10 mouse cellular contexts compared by ENCODE assay signal in genomic region chr11:120519738-120520137, GRCm38 (mm10). TPM values are rescaled to one million over a fixed set of nuclear protein-coding genes. Genes with fewer than 3 reads are reported as not detected.
DNase-seq lines count a peak whose midpoint lies in the region; ATAC-seq and TF ChIP-seq lines count a peak whose summit lies in the region.
"Had no signal": no experiment of that assay in that cellular context is flagged by ENCODE, and none has a peak within 500 bp of the region (broad histone marks: within the 10 kb centered on the region; RNA-seq: fewer than 3 reads in every experiment).

No protein-coding gene starts in this region.

- H3K36me3 ChIP-seq in heart, embryonic 11.5 days (ENCODE audit: control insufficient read depth, insufficient read depth, low read length): no peaks in the 10 kb centered on the region
- H3K36me3 ChIP-seq in limb, embryonic 14.5 days (ENCODE audit: control insufficient read depth, insufficient read depth, low read length): no peaks in the 10 kb centered on the region
- H3K36me3 ChIP-seq: embryonic facial prominence, embryonic 13.5 days had no signal

- H3K4me2 ChIP-seq in heart, embryonic 11.5 days: peak overlapping the region; percentile 9; the same call in 1 of the 2 replicates
- H3K4me2 ChIP-seq in limb, embryonic 14.5 days (replicated peaks; ENCODE audit: low read depth, low read length, severe bottlenecking): no peak overlapping the region
- H3K4me2 ChIP-seq: embryonic facial prominence, embryonic 13.5 days had no signal

- H3K9ac ChIP-seq in heart, embryonic 11.5 days (ENCODE audit: low read depth, low read length): 0 out of 2 replicates have a peak overlapping the region, but pooled peaks have one; percentile 1
- H3K9ac ChIP-seq in limb, embryonic 14.5 days (ENCODE audit: low read depth, low read length, severe bottlenecking): peak overlapping the region; percentile 5; the same call in 1 of the 2 replicates
- H3K9ac ChIP-seq: embryonic facial prominence, embryonic 13.5 days had no signal

- intact Hi-C loops in left cerebral cortex, postnatal 25 days (cut with DNase I): loop anchor here (2.0 kb wide), 3 partner anchors 45 to 61 kb away; partner anchors contain the start of genes Arhgdia and P4hb

- 38% methylated on average over 9 of the region's 9 CpGs for WGBS in heart, embryonic 11.5 days (ENCODE audit: insufficient replicate concordance)
- 28% methylated on average over 9 of the region's 9 CpGs for WGBS in limb, embryonic 14.5 days

- H3K9me3 ChIP-seq in heart, embryonic 11.5 days (replicated peaks; ENCODE audit: control insufficient read depth, low read length): no peaks in the 10 kb centered on the region
- no peaks in the 10 kb centered on the region for H3K9me3 ChIP-seq in limb, embryonic 14.5 days (ENCODE audit: control insufficient read depth, low read length)
- H3K9me3 ChIP-seq: embryonic facial prominence, embryonic 13.5 days had no signal

- ATAC-seq in heart, embryonic 11.5 days (replicated peaks; ENCODE audit: insufficient number of reproducible peaks, low FRiP score, low TSS enrichment): 0 out of 2 replicates have a peak, but pooled peaks have one; percentile 36
- ATAC-seq in limb, embryonic 14.5 days (ENCODE audit: low FRiP score, low read depth): 0 out of 2 replicates have a peak, but pooled peaks have one; percentile 23

- H3K4me3 ChIP-seq in heart, embryonic 11.5 days (ENCODE audit: low read depth, low read length): no peak overlapping the region
- H3K4me3 ChIP-seq in limb, embryonic 14.5 days (replicated peaks; ENCODE audit: low read length): no peak overlapping the region
- H3K4me3 ChIP-seq: embryonic facial prominence, embryonic 13.5 days had no signal

- H3K4me1 ChIP-seq in heart, embryonic 11.5 days (ENCODE audit: control insufficient read depth, insufficient read depth, low read length): no peaks in the 10 kb centered on the region; the same call in 1 of the 2 replicates
- H3K4me1 ChIP-seq in limb, embryonic 14.5 days (ENCODE audit: control insufficient read depth, insufficient read depth, low read length): 0 out of 2 replicates have a peak, but pooled peaks cover 4% of the 10 kb centered on the region

- H3K27ac ChIP-seq in heart, embryonic 11.5 days (ENCODE audit: low read depth, low read length): peak overlapping the region; percentile 3; the same call in 1 of the 2 replicates
- H3K27ac ChIP-seq in limb, embryonic 14.5 days (replicated peaks; ENCODE audit: low read depth, low read length): no peak overlapping the region
- H3K27ac ChIP-seq: embryonic facial prominence, embryonic 13.5 days had no signal

- H3K27me3 ChIP-seq in heart, embryonic 11.5 days (ENCODE audit: control insufficient read depth, insufficient read depth, low read length): peaks cover 2% of the 10 kb centered on the region; the same call in 1 of the 2 replicates
- H3K27me3 ChIP-seq in limb, embryonic 14.5 days (ENCODE audit: control insufficient read depth, insufficient read depth, low read length): no peaks in the 10 kb centered on the region
- H3K27me3 ChIP-seq: embryonic facial prominence, embryonic 13.5 days had no signal

- peak; percentile 58 for DNase-seq in adrenal gland, postnatal 10 days
- DNase-seq in adrenal gland, adult 8-10 months: no peak
- DNase-seq in adrenal gland, postnatal 36 days: peak; percentile 47 to 58
- no peak for DNase-seq in limb, embryonic 14.5 days (ENCODE audit: low spot score)
- DNase-seq in natural killer cell, adult 2 months (ENCODE audit: low spot score in 2 of 2): peak; percentile 62 to 71
- no peak for DNase-seq in left cerebral cortex, postnatal 25 days (ENCODE audit: low spot score in 2 of 2)
- DNase-seq in layer of hippocampus, adult 18-20 months (ENCODE audit: low spot score in 2 of 2): no peak

- no peak for TF ChIP-seq POLR2A in limb, embryonic 14.5 days (IDR thresholded peaks at IDR 0.05; ENCODE audit: borderline replicate concordance, extremely low read depth, insufficient read depth, insufficient read length)

RNA-seq across cellular contexts. Expression of gene Gcgr, which starts 10.8 kb away (rescaled TPM):
- total RNA-seq in adrenal gland, postnatal 10 days (2021): 10 to 100 TPM in 1 of 2 experiments, 1 to 10 TPM in 1; 9.6 to 15.7 TPM
- total RNA-seq in adrenal gland, adult 8-10 months (2022): 1 to 10 TPM in 3 of 4 experiments, under 1 TPM in 1; 0.87 to 4.0 (median 2.3) TPM
- 1 to 10 TPM in 1 of 2 experiments, under 1 TPM in 1; 0.86 to 1.9 TPM for total RNA-seq in adrenal gland, postnatal 36 days (2021)
- 1.5 and 1.8 TPM in 2 replicates for polyA plus RNA-seq in heart, embryonic 11.5 days (2014; fragmentation: Nextera tagmentation; extraction: Ambion mirVana)
- polyA plus RNA-seq in limb, embryonic 14.5 days (2012; rRNA removed): 11.2 and 15.0 TPM in 2 replicates
- polyA plus RNA-seq in limb, embryonic 14.5 days (2014; fragmentation: Nextera tagmentation; extraction: Ambion mirVana): 4.9 and 6.3 TPM in 2 replicates
- total RNA-seq in left cerebral cortex, postnatal 25 days (2021): not detected
- total RNA-seq in layer of hippocampus, adult 18-20 months (2021): not detected

RNA-seq across cellular contexts. Expression of gene Slc25a10, which starts 28.1 kb away (rescaled TPM):
- total RNA-seq in adrenal gland, postnatal 10 days (2021): 10 to 100 TPM; 58.5 to 60.9 TPM
- 100 to 1,000 TPM; 121 to 174 (median 163) TPM for total RNA-seq in adrenal gland, adult 8-10 months (2022)
- total RNA-seq in adrenal gland, postnatal 36 days (2021): 100 to 1,000 TPM; 105 to 115 TPM
- 44.2 and 48.3 TPM in 2 replicates for polyA plus RNA-seq in heart, embryonic 11.5 days (2014; fragmentation: Nextera tagmentation; extraction: Ambion mirVana)
- polyA plus RNA-seq in limb, embryonic 14.5 days (2012; rRNA removed): 54.4 and 75.1 TPM in 2 replicates
- polyA plus RNA-seq in limb, embryonic 14.5 days (2014; fragmentation: Nextera tagmentation; extraction: Ambion mirVana): 44.1 and 44.4 TPM in 2 replicates
- total RNA-seq in left cerebral cortex, postnatal 25 days (2021): 10 to 100 TPM; 18.4 to 20.5 TPM
- 10 to 100 TPM; 18.9 to 19.3 TPM for total RNA-seq in layer of hippocampus, adult 18-20 months (2021)

RNA-seq across cellular contexts. Expression of gene Mcrip1, which starts 29.8 kb away (rescaled TPM):
- total RNA-seq in adrenal gland, postnatal 10 days (2021): 10 to 100 TPM; 60.0 to 62.2 TPM
- 10 to 100 TPM; 62.9 to 67.8 (median 65.3) TPM for total RNA-seq in adrenal gland, adult 8-10 months (2022)
- total RNA-seq in adrenal gland, postnatal 36 days (2021): 10 to 100 TPM; 58.0 to 73.4 TPM
- polyA plus RNA-seq in heart, embryonic 11.5 days (2014; fragmentation: Nextera tagmentation; extraction: Ambion mirVana): 157 and 168 TPM in 2 replicates
- 203 and 265 TPM in 2 replicates for polyA plus RNA-seq in limb, embryonic 14.5 days (2012; rRNA removed)
- 271 and 274 TPM in 2 replicates for polyA plus RNA-seq in limb, embryonic 14.5 days (2014; fragmentation: Nextera tagmentation; extraction: Ambion mirVana)
- total RNA-seq in left cerebral cortex, postnatal 25 days (2021): 10 to 100 TPM; 88.2 to 93.6 TPM
- total RNA-seq in layer of hippocampus, adult 18-20 months (2021): 10 to 100 TPM; 68.8 to 74.5 TPM

RNA-seq across cellular contexts. Expression of gene Ppp1r27, which starts 31.2 kb away (rescaled TPM):
- total RNA-seq in adrenal gland, postnatal 10 days (2021): 10 to 100 TPM in 1 of 2 experiments, 1 to 10 TPM in 1; 7.1 to 21.8 TPM
- total RNA-seq in adrenal gland, adult 8-10 months (2022): 1 to 10 TPM in 3 of 4 experiments, under 1 TPM in 1; 0.78 to 2.8 (median 1.2) TPM
- 1 to 10 TPM in 1 of 2 experiments, under 1 TPM in 1; 0.56 to 1.3 TPM for total RNA-seq in adrenal gland, postnatal 36 days (2021)
- polyA plus RNA-seq in heart, embryonic 11.5 days (2014; fragmentation: Nextera tagmentation; extraction: Ambion mirVana): not detected in 2 replicates
- 2.7 and 3.7 TPM in 2 replicates for polyA plus RNA-seq in limb, embryonic 14.5 days (2012; rRNA removed)
- polyA plus RNA-seq in limb, embryonic 14.5 days (2014; fragmentation: Nextera tagmentation; extraction: Ambion mirVana): 3.3 and 3.5 TPM in 2 replicates
- total RNA-seq in left cerebral cortex, postnatal 25 days (2021): not detected
- not detected for total RNA-seq in layer of hippocampus, adult 18-20 months (2021)
- total RNA-seq: neutrophil, adult 5-6 weeks had no signal
- polyA plus RNA-seq: embryonic facial prominence, embryonic 13.5 days had no signal

RNA-seq across cellular contexts. Expression of gene Mrpl12, which starts 35.3 kb away (rescaled TPM):
- total RNA-seq in adrenal gland, postnatal 10 days (2021): 100 to 1,000 TPM; 179 to 189 TPM
- 10 to 100 TPM; 77.6 to 95.8 (median 90.1) TPM for total RNA-seq in adrenal gland, adult 8-10 months (2022)
- total RNA-seq in adrenal gland, postnatal 36 days (2021): 100 to 1,000 TPM; 110 to 111 TPM
- polyA plus RNA-seq in heart, embryonic 11.5 days (2014; fragmentation: Nextera tagmentation; extraction: Ambion mirVana): 222 and 232 TPM in 2 replicates
- 87.0 and 101 TPM in 2 replicates for polyA plus RNA-seq in limb, embryonic 14.5 days (2012; rRNA removed)
- polyA plus RNA-seq in limb, embryonic 14.5 days (2014; fragmentation: Nextera tagmentation; extraction: Ambion mirVana): 127 and 142 TPM in 2 replicates
- total RNA-seq in left cerebral cortex, postnatal 25 days (2021): 10 to 100 TPM; 72.6 to 75.2 TPM
- total RNA-seq in layer of hippocampus, adult 18-20 months (2021): 10 to 100 TPM; 65.1 to 67.5 TPM

Comparison
In these comparisons a context has a peak if more than half of its experiments do, and no peak if none do; other contexts are left out.
1. DNase-seq: peak in adrenal gland, postnatal 10 days (single experiment), adrenal gland, postnatal 36 days (2 of 2) and natural killer cell, adult 2 months (2 of 2); none in adrenal gland, adult 8-10 months (single experiment), limb, embryonic 14.5 days (single experiment), left cerebral cortex, postnatal 25 days (0 of 2) and layer of hippocampus, adult 18-20 months (0 of 2).